Comparison of ENCODE assay signal across 17 mouse cellular contexts in genomic region chr13:104515054-104515453, GRCm38 (mm10).
"Had no signal": no experiment of that assay in that cellular context is flagged by ENCODE, and none has a peak within 500 bp of the region (broad histone marks: within the 10 kb centered on the region; RNA-seq: fewer than 3 reads in every experiment).

No protein-coding gene starts in this region.

- ATAC-seq: hindbrain, embryonic 16.5 days; intestine, embryonic 16.5 days; liver, embryonic 12.5 days had no signal

- DNase-seq: gastrocnemius, adult 2 months; gastrocnemius, postnatal 14 days; gastrocnemius, postnatal 36 days; heart, adult 18-20 months; heart, postnatal 14 days; heart, postnatal 36 days; kidney, adult 11 months; kidney, adult 2 months; kidney, adult 9 months; kidney, postnatal 14 days; kidney, postnatal 36 days; layer of hippocampus, adult 9-11 months; layer of hippocampus, postnatal 36 days; left cerebral cortex, postnatal 4 days had no signal
